Mouse (Mus musculus) MEL-GATA-1-ER (cell line): ENCODE data around the gene Ntm.

Experiments used
- DNase-seq: peaks from one replicate; pipeline ENCODE4 v3.0.0-alpha.2; 2012; ENCODE audit warnings: low read depth; ENCODE audit errors: extremely low read depth

The Ntm gene

DNA sequence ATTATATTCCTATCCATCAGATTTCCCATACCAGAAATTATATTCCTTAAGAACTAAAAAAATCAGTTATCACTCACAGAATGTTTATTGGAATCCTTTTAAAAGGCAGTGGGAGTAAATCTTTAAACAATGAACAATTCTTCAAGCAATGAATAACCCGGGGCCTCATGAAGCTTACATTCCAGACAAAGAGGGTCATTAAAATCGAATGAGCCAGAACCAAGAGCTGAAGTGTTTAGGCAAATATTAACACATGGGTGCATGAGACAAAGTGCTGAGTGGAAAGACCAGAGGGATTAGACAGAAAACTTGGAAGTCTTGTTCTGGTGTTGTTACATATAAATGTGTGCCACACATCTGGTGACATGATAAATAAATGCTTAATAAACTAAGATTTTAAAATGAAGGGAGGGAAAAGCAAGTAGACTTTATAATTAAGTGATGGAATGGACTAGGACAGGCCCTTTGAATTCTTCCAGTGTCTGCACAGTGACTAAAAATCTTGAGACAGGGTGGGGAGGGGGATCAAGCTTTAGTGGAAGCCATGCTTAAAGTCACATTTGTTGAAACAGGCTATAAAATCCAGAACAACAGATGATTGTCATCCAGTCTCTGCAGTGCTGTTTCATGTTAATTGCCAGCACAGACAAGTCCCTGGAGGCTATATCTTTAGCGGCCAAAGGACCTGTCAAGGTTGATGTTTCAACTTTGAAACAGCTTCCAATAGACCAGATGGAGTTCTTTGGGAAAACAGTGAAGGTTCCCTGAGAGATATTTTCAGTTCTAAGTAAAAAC lies 630.4 kb downstream of the Ntm start:
- no peak for DNase-seq

GRCm38 (mm10) chr9:29330486-29330885 lies 632.5 kb downstream of the Ntm start:
- DNase-seq: no peak

- DNase-seq: no peak
Observed at GRCm38 (mm10) chr9:29326283-29326682, 636.7 kb downstream of the Ntm start.

DNA sequence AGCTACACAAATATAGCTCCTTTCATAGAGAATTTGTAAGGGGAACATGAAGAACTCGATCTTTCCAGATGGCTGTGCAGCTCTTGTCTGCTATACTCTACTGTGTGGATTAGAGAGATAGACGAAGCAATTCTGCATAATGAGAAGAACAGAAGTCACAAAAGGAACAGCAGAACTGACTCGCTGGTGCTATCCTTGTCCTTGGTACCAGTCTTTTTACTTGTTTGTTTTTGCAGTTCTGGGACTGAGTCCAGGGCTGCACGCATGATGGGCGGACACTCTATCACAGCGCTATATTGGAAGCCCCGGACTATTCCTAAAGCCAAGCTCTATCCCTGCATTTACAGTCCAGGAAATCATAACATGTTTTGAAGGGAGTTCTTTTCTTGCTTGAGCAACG lies 637.8 kb downstream of the Ntm start:
- no peak for DNase-seq

GRCm38 (mm10) chr9:29319197-29319596 lies 643.7 kb downstream of the Ntm start:
- no peak for DNase-seq

GRCm38 (mm10) chr9:29318676-29319162 lies 644.2 kb downstream of the Ntm start:
- no peak for DNase-seq

GRCm38 (mm10) chr9:29317623-29318022 lies 645.3 kb downstream of the Ntm start:
- no peak for DNase-seq

GRCm38 (mm10) chr9:29315842-29316241 lies 647.1 kb downstream of the Ntm start:
- DNase-seq: no peak

DNA sequence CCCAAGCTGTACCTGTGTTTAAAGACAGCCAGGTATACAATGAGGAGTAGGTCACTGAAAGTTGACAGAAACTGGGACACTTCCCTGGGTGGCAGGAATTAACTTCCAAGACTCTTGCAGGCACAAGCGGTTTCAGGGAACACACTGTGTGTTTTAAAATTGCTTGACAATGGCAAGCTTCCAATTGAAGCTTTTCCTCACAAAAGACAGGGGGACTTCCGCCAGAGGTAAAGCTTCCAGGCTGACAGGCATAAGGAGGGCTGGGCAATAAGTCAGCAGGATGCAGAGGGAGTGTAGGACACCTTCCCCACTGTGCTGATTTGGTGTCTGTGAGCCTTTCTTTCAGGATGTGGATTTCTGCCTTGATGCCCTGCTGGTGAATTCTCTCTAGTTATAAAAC lies 656.0 kb downstream of the Ntm start:
- no peak for DNase-seq

DNA sequence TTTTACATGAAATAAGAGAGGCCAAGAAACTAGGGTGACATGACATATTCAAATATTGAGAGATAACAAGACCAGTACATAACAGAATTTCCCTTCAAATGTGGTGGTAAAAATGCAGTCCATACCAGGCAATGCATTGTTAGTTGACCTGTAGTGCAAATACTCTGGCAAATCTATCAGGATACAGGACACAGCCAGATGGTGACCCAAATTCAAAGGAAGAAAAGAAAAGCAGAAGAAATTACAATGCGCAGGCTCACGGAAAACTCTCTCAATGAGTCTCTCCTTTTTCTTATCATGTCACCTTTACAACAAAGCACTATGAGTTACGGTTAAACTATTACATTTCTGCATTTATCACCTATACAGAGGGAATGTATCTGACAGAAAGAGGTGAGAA lies 664.6 kb downstream of the Ntm start:
- DNase-seq: no peak

GRCm38 (mm10) chr9:29296752-29297151 lies 666.2 kb downstream of the Ntm start:
- DNase-seq: no peak

DNA sequence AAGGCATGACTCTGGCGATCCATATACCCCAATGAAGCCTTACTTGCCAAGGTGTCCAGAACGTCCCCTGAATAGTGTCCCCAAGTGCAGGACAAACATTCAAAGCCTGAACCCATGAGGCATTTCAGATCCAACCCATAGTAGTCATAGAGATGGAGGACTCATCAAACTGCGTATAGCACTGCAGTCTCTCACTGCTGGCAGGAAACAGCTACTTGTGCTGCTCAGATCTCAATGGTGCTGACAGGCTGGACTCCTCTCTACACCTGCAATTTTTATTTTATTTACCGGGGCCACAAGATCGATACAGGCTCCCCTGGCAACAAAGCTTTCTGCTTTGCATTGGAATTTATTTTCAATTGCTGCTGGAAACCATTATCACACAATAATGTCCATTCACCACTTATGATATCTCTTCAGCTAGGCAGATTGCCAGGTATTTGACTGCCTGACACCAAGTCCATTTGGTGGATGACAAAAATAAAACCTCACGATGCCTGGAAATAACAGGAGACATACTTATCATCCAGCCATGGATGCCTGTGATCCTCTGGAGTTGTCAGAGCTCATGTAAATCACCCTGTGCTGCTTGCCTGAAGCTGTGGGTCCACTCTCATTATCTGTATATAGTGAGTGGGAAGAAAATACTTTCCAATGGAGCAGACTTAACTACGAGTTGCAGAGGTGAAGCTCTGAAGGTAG lies 674.8 kb downstream of the Ntm start:
- no peak for DNase-seq

DNA sequence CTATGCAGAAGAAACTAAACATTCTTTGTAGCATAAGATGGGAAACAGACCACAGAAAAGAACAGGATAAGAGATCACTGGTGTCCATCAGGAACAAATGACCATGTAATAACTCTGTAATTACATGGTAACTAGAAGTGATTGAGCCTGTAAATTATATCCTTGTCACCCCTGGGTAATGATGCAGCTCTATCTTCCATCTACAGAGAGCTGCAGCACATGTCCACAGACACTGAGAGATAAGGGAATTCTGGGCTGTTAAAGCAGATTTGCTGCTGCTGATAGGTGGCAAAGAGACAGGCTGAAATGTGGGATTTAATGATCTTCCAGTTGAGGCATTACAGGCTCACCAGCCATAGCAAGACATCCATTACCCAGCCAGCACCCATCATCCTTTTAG lies 677.8 kb downstream of the Ntm start:
- DNase-seq: no peak

DNA sequence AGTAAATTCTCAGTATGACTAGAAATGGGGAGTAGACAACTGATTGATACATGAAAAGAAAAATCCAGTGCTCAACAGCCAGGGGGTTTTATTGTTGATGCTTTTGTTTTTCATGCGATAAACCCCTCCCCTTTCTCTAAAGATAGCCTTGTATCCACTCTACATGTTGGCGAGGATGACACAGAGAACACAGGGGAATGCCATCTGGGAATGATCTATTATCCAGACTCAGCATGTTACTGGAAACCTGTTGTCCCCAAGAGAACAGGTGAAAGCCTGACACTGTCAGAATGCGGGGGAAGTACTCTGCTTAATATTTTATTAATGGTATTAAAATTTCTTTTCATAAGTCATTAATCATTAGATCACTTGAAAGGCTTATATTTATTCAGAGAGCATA lies 690.1 kb downstream of the Ntm start:
- DNase-seq: no peak

GRCm38 (mm10) chr9:29269988-29270387 lies 693.0 kb downstream of the Ntm start:
- no peak for DNase-seq

- no peak for DNase-seq
Observed at GRCm38 (mm10) chr9:29269277-29269646, 693.7 kb downstream of the Ntm start.

DNA sequence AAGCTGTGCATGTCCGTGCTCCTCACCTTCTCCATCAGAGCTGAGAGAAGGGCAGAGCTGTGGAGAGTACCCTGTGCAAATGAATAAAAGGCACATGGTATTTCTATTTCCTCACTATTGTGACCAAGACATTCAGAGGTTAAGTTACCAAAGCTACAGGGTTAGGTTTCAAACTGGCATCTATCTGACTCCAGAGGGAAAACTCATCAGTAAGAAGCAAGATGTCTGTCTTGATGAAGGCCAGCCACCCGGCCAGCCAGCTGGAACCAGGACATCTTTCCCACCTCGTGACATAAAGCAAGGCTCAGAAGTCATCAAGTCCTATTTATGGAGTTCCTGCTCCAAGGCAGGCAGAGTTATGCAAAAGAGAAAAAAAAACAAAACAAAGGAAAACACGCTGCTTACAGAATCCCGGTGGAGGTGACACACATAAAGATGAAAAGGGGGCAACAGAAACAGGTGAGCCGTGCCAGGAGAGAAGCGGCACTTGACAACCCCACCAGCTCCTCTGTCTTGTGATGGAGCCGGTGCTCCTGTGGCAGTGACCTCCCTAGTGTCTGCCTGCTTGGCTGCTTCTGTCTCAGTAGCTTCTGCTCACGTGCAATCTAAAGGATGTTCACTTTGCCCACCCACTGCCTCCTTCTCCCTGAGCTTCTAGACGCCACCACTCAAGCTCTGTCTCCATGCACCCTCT lies 694.2 kb downstream of the Ntm start:
- no peak for DNase-seq

DNA sequence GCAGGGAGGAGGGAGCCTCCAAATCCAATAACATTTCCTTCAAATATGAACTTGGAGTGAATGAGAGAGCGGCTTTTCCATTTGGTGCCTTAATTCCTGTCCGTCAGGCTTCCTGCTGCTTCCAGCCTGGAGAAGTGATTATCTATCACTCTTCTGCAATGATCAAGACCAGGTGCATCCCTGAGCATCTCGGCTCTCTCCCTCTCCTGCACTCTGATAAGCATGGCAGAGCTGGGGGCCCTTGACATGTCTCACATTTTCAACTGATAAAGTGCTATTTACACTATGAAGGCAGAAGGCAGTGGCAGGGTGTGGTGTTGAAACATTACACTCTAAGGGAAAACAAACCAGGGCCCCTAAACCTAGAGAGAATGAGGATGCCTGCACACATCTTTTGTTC lies 695.3 kb downstream of the Ntm start:
- DNase-seq: no peak

GRCm38 (mm10) chr9:29265177-29265576 lies 697.8 kb downstream of the Ntm start:
- DNase-seq: no peak

GRCm38 (mm10) chr9:29262836-29263235 lies 700.1 kb downstream of the Ntm start:
- no peak for DNase-seq

GRCm38 (mm10) chr9:29252866-29253265 lies 710.1 kb downstream of the Ntm start:
- DNase-seq: no peak

DNA sequence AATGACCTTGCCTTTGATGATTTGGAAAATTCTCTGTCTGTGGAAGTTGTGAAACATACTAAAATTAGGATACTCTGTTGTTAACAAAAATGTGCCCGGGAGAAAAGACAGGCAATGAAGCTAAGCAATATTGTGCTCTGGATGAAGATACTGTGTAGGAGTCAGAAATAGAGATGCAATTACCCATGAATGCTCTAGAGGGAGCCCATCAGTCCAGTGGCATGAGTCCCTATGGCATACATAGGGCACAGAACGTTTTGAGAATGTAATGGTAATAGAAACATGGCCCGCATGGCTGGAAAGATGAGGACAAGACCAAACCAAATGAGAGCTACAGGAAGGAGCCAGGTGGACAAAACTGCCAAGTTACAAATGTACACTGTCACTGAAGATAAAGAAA lies 712.1 kb downstream of the Ntm start:
- no peak for DNase-seq
